Mouse (Mus musculus) c-Kit-negative CD71-positive TER-119-positive erythroid progenitor cells, embryonic 14.5 days (primary cell): Measurements from ENCODE around the gene Rnf135.
"Not testable (repeated sequence)": the region's sequence is repeated elsewhere in the genome, so short reads cannot be mapped to it uniquely, and the experiment has no call there.

Experiments
- DNase-seq: peaks from one replicate; pipeline ENCODE4 v3.0.0-alpha.2; 2013; ENCODE audit warnings: low read depth, low spot score

Rnf135 gene

DNA sequence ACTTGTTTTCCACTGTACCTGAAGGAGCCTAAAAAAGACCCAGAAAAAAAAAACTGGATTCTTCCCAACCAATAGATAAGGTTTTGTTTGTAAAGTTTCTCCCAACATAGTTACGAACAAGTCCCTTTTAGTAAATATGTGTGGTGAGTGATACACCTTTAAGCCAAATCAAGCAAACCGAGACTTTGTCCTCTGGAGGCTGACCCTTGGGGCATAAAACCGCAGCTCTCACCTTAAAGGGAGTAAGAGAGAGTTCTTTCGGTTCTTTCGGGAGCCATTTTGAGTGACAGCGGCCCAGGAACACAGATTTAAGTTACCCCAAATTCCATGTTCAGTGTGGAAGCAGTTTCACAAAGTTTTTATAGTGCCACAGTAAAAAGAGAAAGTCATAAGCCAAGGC lies 18.6 kb downstream of the Rnf135 start:
- no peak for DNase-seq

DNA sequence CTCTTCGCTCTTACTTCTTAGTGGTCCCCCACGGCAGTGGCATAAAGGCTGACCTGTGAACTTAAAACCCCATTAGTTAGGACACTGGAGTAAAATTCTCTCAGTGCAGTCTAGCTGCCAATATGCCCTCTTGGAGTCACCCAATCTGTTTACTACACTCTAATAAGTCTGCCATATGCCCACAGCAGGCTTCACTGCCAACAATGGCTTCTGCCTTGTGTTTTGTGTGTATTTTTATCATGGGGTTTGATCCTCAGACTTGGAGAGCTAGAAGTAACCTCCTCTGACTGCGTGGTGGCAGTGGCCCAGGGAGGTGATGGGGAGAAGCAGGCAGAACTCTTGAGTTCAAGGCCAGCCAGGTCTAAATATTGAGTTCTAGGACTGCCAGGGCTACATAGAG lies 20.4 kb downstream of the Rnf135 start:
- DNase-seq, result no peak

DNA sequence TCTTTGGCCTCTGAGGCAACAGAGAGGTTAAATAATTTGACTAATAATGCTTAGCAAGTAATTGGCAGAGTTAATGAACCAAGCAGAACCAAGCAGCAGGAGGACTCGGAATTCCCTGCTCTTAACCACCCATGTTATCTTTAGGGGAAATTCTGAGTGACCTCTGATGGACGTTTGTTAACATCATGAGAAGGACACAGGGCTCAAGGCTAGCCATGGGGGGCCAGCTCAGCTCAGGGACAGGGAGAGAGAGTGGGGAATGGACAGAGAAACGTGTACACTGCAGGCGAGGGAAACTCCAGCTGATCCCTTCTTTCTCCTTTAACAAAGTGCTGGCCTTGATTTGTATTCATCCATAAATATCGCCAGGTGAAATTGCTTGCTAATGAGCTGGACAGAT lies 21.3 kb downstream of the Rnf135 start:
- no peak for DNase-seq

DNA sequence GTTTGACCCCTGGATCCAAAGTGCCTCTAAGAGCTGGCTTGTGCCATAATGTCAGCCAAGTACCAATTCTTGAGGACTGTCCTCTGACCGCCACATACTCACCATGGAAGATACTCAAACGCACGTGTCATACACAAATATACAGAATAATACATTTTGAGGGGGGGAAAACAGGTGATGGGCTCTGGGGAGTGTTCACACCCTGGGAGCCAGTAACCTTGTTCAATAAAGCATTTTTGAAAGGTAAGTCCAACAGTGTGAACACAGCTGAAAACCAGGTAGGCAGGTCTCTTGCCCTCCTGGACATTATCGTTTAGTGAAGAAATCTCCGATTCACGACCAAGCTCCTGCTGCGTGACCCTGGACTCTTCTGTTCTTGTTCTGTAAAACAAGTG lies 24.8 kb downstream of the Rnf135 start:
- no peak for DNase-seq

DNA sequence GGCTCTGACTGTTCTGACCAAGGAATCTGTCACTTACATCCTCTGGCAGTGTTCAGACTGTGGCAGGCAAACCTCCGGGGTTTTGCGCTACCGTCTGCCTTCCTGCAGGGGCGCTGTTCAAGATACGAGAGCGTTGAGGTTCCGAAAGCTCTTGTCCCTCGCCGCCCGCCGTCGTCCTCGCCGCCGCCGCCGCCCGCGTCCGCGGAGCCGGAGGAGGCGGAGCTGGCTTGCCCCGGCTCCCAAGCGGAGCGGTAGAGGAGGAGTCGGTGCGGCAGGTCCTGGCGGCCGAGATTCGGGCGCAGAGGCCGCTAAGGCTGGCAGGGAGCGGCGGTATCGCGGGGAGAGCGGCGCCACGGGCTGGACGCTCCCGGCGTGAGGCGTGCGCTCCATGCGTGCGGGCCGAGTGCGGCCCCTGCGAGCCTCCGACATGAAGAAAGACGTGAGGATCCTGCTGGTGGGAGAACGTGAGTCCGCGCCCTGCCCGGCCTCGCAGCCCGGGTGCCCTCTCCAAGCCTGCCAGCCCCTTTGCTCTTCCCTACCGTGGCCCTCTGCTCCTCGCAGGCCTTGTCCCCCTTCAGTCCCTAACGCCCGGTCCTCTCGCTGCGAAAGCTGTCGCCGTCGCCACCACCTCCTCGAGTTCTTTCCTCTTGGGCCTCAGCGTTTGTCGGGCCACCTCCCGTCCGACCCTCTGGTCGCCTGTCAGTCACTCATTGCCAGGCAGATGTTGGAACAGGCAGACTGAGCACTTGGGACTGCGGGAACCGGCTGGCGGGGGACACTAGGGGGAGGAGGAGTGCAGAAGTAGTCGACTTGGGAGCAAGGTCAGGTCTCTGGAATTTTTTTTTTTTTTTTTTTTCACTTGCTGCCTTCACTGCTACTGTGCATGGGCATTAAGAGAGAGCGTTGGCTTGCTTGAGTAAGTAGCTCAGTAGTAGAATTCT lies 25.5 kb downstream of the Rnf135 start, which contains the start of gene Rhot1:
Gene Rhot1 (plus strand): TSS at position 160 of the 941 bp plus-strand sequence.
- DNase-seq, result peak; percentile 94

DNA sequence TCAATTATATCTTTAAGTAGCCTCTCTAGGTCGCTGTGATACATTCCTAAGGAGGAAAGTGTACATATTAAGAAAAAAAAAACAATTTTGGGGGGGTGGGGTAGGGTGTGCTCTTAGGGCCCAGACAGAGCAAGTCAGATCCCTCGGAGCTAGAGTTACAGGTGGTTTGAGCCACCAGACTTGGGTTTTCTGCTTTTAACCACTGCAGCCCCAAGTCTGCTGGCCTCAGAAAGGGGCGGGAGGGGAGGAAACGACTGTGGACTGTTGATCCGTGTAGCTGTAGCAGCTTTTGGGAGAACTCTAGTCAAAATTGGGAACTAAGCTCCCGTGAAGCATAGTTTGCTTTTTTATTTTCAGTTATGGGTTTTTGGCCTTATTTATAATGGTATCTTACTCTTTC lies 26.7 kb downstream of the Rnf135 start:
- DNase-seq, result no peak

DNA sequence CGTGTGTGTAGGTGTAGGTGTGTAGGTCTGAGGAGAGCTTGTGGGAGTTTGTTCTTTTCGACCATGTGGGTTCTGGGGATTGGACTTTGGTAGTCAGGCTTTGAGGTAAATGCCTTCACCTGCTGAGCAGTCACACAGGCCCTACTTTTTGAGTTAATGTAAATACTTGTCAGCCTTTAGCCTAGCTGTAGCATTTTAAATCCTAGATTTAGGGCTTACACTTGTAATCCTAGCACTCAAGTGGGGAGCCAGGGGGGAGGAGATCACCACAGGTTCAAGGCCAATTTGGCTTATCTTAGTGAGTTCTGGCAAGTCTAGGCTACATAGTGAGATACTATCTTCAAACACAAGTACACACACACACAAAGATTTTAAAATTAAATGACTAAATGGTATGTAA lies 28.6 kb downstream of the Rnf135 start:
- DNase-seq, result no peak

DNA sequence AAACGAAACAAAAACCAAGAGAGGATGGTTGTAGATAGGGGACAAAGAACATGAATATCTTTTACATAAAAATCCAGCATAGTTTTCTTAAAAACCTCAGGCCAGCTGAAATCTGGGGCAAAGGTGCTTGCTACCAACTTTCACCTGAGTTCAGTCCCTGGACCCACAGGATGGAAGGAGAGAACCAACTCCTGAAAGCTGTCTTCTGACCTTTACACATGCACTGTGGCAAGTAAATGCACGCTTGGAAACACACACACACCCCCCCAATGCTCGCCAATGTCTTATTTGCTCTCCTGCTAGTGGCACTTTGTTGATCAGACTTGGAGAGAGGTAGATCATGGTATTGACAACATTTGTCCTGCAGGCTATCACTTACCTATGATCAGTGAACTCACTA lies 31.6 kb downstream of the Rnf135 start:
- no peak for DNase-seq

DNA sequence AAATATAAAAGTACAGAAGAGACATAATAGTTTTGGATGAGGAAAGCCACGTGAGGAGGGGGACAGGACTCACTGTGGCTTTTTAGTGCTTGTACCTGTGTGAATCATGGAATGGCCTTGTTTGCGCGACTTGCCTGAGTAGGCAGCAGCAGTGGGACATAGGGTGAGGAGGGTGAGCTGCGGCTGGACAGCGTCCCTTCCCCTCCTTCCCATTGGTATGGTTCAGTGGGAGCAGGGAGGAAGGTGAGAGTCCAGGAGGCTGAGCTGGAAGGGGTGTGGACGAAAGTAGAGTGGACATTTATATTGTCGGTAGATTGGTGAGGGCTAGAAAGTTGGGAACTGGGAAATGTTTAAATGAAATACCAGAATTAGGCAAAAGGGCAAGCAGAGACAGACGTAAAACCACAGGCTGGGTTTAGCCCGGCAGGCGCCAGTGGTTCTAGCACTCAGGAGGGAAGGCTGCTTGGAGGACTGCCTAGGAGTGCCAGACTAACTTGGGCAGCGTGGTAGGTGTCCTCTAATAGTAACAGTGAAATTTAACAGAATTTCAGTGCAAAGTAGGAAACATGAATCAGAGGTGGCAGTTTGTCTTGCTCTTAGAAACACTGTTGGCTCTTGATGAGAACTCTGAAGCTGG lies 35.1 kb downstream of the Rnf135 start:
- DNase-seq, result no peak

DNA sequence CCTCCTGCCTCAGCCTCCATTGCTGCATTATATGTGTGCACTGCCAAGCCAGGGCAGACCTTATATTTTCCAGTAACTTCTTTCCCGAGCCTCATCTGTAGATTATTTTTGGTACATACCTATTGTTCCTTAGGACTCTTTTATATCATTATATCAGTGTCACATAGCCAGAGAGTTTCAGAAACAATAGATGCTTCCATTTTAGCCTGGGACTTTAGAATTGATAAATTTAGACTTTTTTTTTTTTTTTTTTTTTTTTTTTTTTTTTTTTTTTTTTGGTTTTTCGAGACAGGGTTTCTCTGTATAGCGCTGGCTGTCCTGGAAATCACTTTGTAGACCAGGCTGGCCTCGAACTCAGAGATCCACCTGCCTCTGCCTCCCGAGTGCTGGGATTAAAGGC lies 46.4 kb downstream of the Rnf135 start:
- not testable (repeated sequence) for DNase-seq

DNA sequence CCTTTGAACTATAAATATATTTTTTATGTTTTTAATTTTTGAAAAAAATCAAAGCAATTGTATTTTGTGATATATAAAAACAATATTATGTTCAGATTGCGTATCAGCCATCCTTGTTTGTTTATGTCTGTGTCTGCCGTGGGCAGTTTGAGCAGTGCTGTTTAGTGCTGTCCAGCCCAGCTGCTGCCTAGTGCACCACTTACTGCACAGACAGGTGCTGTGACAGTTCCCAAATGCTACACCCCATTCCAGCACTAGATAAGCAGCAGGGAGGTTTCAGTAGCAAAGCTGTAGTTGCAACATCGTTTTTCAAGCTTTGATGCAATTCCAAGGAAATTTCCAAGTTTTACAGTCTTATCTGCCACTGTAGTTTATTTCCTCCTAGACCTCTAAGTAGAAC lies 53.6 kb downstream of the Rnf135 start:
- no peak for DNase-seq

DNA sequence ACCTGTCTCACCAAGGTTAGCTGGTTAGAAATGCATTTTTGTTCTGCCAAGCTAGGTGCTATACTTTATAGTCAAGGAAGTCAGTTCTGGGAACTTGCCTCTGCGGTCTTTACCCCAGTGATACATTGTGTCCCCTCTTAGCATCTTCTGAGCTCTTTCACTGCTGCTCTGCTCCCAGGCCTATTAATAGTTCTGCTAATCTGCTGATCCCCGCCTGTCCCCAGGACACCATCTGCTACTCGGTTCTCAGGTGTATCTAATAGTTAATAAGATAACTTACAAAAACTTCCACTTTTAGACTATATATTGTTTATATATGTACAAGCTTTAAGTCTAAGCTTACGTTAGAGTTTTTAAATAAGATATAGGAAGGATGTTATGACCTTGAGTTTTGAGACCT lies 54.7 kb downstream of the Rnf135 start:
- DNase-seq, result no peak

DNA sequence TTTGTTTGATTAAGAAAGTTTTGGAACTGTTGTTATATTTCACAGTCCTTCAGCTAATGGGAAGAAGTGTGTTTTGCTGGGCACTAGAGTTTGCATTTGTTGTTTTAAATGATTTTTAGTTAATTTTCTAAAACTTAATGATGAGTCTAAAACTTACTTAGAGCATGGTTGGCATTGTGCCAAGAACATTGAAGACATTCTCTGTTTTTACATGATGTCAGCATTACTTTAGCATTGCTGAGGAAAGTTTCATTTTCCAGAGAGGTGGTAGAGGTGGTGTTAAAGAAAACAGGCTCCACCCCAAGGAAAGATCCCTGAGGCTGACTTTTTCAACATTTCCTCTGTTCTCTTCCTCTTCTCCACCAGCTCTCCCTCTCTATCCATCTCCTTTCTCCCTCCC lies 63.4 kb downstream of the Rnf135 start:
- DNase-seq, result no peak

DNA sequence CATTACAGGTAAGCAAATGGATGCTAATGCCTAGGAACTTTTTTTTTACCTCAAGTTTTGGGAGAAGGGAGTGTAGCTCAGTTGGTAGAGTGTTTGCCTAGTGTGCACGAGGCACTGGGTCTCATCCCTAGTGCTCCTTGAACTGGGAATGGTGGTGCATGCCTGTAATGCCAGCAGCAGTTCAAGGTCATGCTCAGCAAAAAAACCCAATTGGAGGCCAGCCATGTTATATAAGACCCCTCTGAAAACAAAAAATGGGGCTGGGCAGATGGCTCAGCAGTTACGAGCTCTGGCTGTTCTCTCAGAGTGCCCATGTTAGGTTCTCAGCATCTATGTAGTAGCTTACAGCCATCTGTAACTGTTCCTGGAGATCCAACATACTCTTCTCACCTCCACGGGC lies 64.9 kb downstream of the Rnf135 start:
- no peak for DNase-seq
